In genomic region chr5:148367816-148368215, GRCm38 (mm10) we compare ENCODE assay signal across 14 mouse cellular contexts.
"Had no signal": no experiment of that assay in that cellular context is flagged by ENCODE, and none has a peak within 500 bp of the region (broad histone marks: within the 10 kb centered on the region; RNA-seq: fewer than 3 reads in every experiment).

No protein-coding gene starts in this region.

- DNase-seq: gastrocnemius, postnatal 14 days; gastrocnemius, postnatal 36 days; heart, adult 11 months; heart, adult 2 months; heart, postnatal 14 days; heart, postnatal 36 days; kidney, adult 11 months; kidney, adult 2 months; kidney, adult 9 months; kidney, postnatal 10 days; kidney, postnatal 25 days; kidney, postnatal 4 days; left cerebral cortex, postnatal 4 days; lung, adult 18-20 months had no signal
